Mouse (Mus musculus) retina, postnatal 1 day (tissue): Measurements from ENCODE around the gene Tmem259.

Experiments
- DNase-seq: peaks from one replicate; pipeline ENCODE4 v3.0.0-alpha.2; 2012

The Tmem259 gene

DNA sequence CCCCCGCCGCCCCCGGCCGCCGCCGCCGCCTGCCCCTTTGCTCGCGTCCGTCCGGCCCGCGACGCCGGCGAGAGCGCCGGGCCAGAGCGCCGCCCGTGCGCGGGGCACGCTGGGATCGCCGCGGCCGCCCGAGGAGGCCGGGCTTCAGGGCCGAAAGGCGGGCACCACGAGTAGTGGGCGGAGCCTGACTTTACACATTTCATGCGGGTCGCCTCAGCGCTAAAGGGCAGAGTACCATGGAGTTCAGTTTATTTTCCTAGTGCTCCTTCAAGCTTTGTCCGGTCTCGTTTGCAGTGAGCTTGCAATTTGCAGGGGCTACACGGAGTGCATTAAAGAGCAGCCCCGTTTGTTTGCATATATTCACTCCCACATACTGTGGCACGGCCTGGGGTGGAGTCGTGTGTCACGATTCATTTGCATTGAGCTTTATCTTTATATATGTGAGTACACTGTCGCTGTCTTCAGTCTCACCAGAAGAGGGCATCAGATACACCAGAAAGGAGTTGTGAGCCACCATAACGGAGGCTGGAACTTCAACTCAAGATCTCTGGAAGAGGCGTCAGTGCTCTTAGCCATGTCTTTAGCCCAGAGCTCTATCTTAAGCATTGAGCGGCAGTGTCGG, at the start of gene Tmem259:
TSS of gene Tmem259 (minus strand) at position 136 of the 622 bp plus-strand sequence.
- peak; percentile 94 for DNase-seq

GRCm38 (mm10) chr10:80032799-80033480, 48.8 kb upstream of the Tmem259 start:
- DNase-seq, result no peak

- no peak for DNase-seq
These were observed 46.6 kb upstream of the Tmem259 start for GRCm38 (mm10) chr10:80030736-80031135.

DNA sequence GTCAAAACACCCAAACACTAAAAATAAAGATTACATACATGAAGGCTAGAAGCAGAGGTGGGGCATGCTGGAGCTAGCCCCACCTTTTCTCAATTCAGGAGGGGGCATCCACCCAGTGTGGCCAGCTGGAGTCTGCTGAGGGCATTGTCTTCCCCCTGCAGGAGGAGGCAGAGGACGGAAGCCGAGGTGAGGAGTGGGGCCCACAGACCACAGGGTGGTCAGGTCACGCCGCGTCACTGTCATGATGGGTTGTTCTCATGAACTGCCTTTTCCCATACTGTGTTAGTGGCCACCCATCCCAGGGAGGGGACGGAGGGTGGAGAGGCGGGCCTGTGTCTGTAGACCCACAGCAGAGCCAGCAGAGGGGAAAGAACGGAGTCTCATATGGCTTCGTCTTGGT, 46.1 kb upstream of the Tmem259 start:
- DNase-seq, result no peak

DNA sequence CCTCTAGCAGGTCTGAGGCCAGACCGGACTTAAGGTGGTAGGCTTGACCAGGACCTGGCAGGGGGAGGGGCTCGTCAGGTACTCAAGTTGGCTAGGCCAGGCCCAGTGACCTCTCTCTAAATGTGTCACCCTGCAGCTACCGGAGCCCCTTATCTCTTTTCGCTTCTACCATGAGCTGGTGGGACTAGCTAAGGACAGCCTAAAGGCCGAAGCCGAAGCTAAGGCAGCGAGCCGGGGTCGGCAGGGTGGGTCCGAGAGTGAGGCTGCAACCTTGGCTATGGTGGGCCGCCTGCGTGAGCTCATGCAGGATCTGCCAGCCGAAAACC, 44.4 kb upstream of the Tmem259 start:
- DNase-seq, result no peak

- no peak for DNase-seq
These were observed 43.8 kb upstream of the Tmem259 start for GRCm38 (mm10) chr10:80027681-80028520.

DNA sequence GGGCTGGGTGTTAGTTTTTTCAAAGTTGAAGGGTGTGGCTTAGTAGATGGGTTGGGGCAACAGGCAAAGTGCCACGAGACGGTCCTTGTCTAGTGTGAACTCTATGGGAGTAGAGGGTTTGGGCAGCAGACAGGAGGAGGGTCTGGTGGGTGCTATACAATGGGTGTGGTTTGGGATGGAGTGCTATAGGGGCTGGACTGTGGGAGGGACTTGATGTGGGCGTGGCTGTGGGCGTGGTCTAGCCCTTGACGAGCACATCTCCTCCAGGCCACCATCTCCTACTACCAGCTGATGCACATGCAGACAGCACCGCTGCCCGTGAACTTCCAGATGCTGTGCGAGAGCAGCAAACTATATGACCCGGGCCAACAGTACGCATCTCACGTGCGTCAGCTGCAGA, 41.8 kb upstream of the Tmem259 start:
- peak; percentile 53 for DNase-seq

DNA sequence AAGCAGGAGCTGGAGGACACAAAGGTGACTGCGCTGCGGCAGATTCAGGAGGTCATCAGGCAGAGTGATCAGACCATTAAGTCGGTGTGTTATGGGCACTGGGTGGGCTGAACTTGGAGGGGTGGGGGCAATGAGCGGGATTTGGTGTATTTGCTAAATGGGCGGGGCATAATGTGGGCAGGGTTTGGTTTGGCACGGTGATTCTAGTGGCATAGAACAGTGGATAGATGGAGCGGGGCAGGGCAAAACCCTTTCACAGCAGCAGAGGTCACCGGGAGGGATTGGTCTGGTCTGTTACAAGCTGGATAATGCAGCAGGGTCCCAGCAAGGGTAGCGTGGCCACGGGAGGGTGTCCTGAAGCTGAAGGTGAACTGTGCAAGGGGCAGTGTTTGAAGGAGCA, 41.3 kb upstream of the Tmem259 start:
- DNase-seq, result no peak

- no peak for DNase-seq
These were observed 40.9 kb upstream of the Tmem259 start for GRCm38 (mm10) chr10:80025044-80025347.

- DNase-seq, result no peak
These were observed 40.3 kb upstream of the Tmem259 start for GRCm38 (mm10) chr10:80024229-80025043.

DNA sequence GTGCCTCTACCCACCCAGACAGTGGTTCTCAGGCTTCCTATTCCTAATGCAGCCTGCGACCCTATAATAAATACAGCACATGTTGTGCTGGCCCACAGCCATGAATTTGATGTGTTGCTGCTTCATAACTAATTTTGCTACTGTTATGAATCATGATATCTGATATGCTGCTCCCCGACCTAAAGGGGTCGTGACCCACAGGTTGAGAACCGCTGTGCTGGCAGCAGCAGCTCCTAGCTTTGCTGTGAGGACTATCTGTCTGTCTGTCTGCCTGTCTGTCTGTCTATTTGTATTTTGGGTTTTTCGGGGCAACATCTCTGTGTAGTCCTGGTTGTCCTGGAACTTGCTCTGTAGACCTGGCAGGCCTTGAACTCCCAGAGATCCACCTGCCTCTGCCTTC, 39.6 kb upstream of the Tmem259 start:
- no peak for DNase-seq

DNA sequence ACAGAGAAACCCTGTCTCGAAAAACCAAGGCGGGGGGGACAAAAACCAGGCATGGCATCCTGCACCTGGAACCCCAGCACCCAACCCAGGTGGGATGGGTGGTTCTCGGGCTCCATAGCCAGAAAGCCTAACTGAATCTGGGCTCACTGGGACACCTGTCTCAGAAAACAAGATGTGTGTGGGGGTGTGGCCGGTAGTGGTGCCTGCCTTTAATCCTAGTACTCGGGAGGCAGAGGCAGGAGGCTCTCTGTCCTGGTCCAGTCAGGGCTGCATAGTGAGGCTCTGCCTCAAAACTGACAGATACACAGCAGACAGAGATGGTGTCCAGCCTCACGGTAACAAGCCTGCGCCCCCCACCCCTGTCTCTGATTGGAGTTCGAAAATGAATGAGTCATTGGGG, 38.7 kb upstream of the Tmem259 start:
- DNase-seq, result no peak

DNA sequence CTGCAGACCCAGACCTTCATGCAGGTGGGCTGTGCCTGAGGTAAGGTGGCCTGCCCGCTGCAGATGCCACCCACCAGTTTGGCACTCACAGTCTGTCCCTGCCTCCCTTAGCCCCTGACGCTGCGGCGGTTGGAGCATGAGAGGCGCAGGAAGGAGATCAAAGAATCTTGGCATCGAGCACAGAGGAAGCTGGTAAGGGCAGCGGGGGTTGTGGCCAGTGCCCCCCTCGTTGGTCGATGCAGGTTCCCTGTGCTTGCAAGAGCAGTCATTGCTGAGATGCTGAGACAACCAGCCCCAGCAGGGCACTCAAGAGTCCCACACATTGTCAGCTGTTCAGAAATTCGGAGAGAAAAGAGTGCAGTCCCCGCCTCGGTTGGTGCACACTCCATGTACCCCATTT, 38.0 kb upstream of the Tmem259 start:
- DNase-seq, result no peak

GRCm38 (mm10) chr10:80021320-80021641, 37.2 kb upstream of the Tmem259 start:
- DNase-seq, result no peak

DNA sequence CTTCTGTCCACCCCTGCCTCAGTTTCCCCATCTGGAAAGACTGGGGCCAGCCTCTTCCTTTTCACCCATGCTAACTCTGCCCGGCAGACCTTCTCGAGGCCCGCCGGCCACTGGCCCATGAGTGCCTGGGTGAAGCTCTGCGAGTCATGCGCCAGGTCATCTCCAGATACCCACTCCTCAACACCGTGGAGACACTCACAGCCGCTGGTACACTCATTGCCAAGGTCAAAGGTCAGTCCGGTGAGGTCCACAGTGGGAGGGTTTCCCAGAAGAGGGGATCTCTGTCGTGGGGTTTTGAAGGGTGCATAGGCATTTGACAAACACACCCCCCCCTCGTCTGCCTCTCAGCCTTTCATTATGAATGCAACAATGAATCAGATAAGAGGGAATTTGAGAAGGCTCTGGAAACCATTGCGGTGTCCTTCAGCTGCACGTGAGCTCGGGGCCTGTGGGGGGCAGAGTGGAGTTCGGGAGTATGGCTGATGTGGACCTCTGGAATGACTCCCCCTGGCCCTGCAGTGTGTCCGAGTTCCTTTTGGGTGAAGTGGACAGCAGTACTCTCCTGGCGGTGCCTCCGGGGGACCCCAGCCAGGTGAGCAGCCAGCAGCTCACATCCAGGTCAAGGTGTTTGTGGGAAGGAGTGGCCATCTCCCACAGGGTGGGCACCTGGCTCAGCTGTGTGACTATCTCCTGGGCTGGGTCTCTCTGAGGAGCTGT, 36.6 kb upstream of the Tmem259 start:
- DNase-seq, result no peak

DNA sequence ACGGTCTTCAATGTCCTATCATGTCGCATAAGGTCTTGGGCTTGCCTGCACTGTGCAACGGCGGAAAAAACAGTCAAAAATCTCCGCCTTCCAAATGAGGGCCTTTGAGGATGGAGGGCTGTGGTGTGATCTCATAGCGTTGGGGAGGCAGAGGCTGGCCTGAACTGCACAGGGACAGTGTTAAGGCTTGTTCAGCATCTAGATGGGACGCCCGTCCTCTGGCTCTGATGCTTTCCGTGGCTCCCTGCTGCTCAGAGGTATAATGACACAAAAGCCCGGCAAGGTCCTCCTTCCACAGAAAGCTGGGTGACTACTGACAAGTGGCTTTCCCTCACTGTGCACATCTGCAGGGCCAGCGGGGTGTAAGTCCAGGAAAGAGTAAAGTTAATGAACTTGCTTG, 36.1 kb upstream of the Tmem259 start:
- no peak for DNase-seq

DNA sequence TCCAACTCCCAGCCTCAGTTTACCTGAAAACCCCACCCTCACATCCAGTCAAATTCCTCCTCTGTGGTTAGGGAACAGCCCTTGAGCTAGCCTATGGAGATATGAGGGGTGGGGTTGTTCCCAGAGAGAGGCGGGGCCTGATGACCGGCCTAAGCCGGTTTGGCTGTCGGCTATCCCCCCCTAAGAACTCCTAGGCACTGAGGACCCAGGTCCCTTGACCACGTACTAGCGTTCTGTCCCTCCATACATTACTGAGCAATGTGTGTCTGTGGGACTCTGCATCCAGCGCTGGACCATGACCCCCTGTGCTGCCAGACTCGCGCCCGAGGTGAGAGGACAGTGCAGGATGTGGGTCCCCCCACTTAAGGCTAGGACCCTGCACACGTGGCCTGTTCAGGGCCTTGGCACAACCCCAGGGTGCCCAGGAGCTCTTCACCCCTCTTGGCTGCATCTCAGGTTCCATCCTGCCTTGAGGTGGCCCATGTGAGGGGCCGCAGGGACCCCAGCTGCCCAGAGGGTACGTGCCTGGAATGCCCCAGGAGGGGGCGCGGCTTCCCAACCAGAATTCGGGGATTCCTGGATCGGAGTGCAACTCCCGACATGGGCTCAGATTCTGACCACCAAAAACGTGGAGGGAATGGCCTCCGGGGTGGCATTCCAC, 35.5 kb upstream of the Tmem259 start:
- DNase-seq, result peak; percentile 35

- no peak for DNase-seq
These were observed 34.7 kb upstream of the Tmem259 start for GRCm38 (mm10) chr10:80018739-80019297.

- no peak for DNase-seq
These were observed 33.6 kb upstream of the Tmem259 start for GRCm38 (mm10) chr10:80017771-80018170.

DNA sequence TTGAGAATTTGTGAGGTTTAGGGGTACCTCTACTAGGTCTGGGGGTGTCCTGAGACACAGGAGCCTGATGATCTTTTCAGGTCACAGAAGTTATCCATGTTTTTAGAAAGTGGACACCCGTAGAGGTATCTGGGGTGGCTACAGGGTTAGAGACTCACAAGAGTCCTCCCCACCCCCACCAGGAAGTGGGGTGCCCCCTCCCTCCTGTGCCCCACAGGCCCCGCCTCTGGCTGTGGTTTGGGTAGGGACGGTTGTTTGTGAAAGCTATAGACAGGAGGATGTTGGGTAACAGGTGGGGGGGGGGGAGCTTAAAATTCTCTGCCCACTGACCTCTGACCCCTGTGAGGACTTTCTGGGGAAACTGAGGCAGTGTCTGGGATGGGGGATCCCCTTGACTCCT, 33.2 kb upstream of the Tmem259 start:
- no peak for DNase-seq

- no peak for DNase-seq
These were observed 32.8 kb upstream of the Tmem259 start for GRCm38 (mm10) chr10:80016931-80017330.

DNA sequence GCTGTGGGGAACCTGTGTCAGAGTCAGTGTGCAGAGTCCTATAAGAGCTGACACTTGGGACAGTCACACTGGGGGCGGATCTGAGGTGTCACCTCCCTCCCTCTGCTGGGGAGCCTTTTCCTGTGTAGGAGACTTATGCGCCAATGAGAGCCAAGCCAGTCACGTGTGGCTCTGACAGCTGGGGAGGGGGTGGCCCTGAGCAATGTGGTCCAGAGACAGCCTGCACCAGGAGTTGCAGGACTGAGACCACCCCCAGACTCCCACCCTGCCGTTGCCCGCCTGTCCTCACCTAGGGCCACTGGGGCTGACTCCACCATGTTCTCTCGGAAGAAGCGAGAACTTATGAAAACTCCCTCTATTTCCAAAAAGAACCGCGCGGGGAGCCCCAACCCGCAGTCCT, 32.4 kb upstream of the Tmem259 start, which contains the start of gene Arhgap45:
TSS of gene Arhgap45 (plus strand) at position 143 of the 400 bp plus-strand sequence.
- no peak for DNase-seq
